ENCODE assay signal across 10 mouse cellular contexts in the genomic region with DNA sequence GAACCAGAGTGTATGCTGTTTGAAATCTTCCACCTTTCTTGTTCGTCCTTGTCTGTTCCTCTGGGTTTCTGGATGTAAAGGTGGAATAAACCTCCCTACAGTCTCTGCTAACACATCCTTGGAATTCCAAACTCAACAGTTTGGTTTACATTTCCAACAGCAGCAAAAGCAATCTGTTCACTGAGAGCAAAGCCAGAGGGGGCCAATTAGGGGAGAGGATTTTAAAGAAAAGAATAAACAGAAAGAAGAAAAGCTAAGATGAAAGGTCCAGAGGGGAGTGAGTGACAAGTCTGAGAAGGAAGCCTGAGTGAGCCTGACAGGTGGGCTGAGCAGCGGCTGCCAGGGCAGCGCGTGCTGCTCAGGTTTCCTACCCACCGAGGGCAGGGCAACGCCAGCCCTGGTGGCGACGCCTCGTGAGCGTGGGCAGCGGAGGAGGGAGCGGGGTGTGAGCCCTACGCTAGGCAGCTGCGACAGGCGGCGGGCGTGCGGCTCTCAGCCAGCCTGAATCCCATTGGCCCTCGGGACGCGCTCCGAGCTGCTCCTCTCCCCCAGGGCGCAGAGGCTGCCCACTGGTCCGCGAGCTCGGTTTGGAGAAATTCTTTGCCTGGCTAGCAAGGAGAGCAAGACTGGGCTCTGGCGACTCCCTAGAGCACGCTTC. TPM values are rescaled to one million over a fixed set of nuclear protein-coding genes. Genes with fewer than 3 reads are reported as not detected.
DNase-seq lines count a peak whose midpoint lies in the region; ATAC-seq and TF ChIP-seq lines count a peak whose summit lies in the region.
"Had no signal": no experiment of that assay in that cellular context is flagged by ENCODE, and none has a peak within 500 bp of the region (broad histone marks: within the 10 kb centered on the region; RNA-seq: fewer than 3 reads in every experiment).

Gene Vwc2 (plus strand): TSS at position 648 of the 658 bp plus-strand sequence.

- H3K4me1 ChIP-seq in heart, embryonic 12.5 days (replicated peaks): peaks cover 25% of the 10 kb centered on the region
- peaks cover 26% of the 10 kb centered on the region for H3K4me1 ChIP-seq in limb, embryonic 10.5 days

- DNase-seq in heart, postnatal 14 days: no peak
- DNase-seq in brain, embryonic 14.5 days (ENCODE audit: low read depth): peak; percentile 78
- peak; percentile 39 to 48 for DNase-seq in frontal cortex, postnatal 36 days (ENCODE audit: low spot score in 2 of 2)
- no peak for DNase-seq in limb, embryonic 10.5 days (ENCODE audit: low spot score)
- peak; percentile 47 to 50 for DNase-seq in right cerebral cortex, adult 2 months (ENCODE audit: low spot score in 2 of 2)
- DNase-seq in testis, postnatal 10 days (ENCODE audit: low spot score): no peak

- H3K9ac ChIP-seq in heart, embryonic 12.5 days: no peak within 1 kb of the TSS

- H3K4me3 ChIP-seq in heart, embryonic 12.5 days: peak within 1 kb of the TSS; percentile 54
- H3K4me3 ChIP-seq in limb, embryonic 10.5 days: peak within 1 kb of the TSS; percentile 60

- H3K4me2 ChIP-seq in heart, embryonic 12.5 days: peak within 1 kb of the TSS; percentile 93

- intact Hi-C loops in heart, postnatal 14 days (cut with DNase I): no loop called here

- ATAC-seq in heart, embryonic 12.5 days (ENCODE audit: insufficient number of reproducible peaks, low FRiP score): no peak
- ATAC-seq in cerebellum, adult (ENCODE audit: insufficient number of reproducible peaks, low FRiP score, low TSS enrichment): no peak

- no peaks in the 10 kb centered on the region for H3K9me3 ChIP-seq in heart, embryonic 12.5 days (replicated peaks)
- no peaks in the 10 kb centered on the region for H3K9me3 ChIP-seq in limb, embryonic 10.5 days (replicated peaks)

- H3K36me3 ChIP-seq in heart, embryonic 12.5 days: no peaks in the 10 kb centered on the region
- no peaks in the 10 kb centered on the region for H3K36me3 ChIP-seq in limb, embryonic 10.5 days

- no peak for TF ChIP-seq POLR2A in brain, embryonic 14.5 days (IDR thresholded peaks at IDR 0.05; ENCODE audit: borderline replicate concordance, extremely low read depth, insufficient read depth, insufficient read length, poor library complexity, severe bottlenecking)

- TF ChIP-seq CTCF in brain, embryonic 14.5 days (IDR thresholded peaks at IDR 0.05; ENCODE audit: borderline replicate concordance, extremely low read depth, insufficient read depth, insufficient read length): no peak

- WGBS in heart, embryonic 12.5 days: under 1% methylated on average over 28 of the region's 28 CpGs
- under 1% methylated on average over 26 of the region's 28 CpGs for WGBS in limb, embryonic 10.5 days

- no peak within 1 kb of the TSS for H3K27ac ChIP-seq in heart, embryonic 12.5 days (ENCODE audit: poor library complexity, severe bottlenecking)
- no peak within 1 kb of the TSS for H3K27ac ChIP-seq in limb, embryonic 10.5 days

- H3K27me3 ChIP-seq in heart, embryonic 12.5 days (replicated peaks): peaks cover 62% of the 10 kb centered on the region
- peaks cover 64% of the 10 kb centered on the region for H3K27me3 ChIP-seq in limb, embryonic 10.5 days (ENCODE audit: low read depth, poor library complexity, severe bottlenecking)

RNA-seq across cellular contexts. Expression of gene Vwc2, which starts in this region (rescaled TPM):
- polyA plus RNA-seq in heart, embryonic 12.5 days (2016; fragmentation: Nextera tagmentation; extraction: Ambion mirVana): 0.63 and 1.1 TPM in 2 replicates
- not detected for total RNA-seq in heart, postnatal 14 days (2021)
- polyA plus RNA-seq in brain, embryonic 14.5 days (2012; rRNA removed): 6.3 and 9.3 TPM in 2 replicates
- 0.06 TPM in 1 of 2 replicates, not detected in the other for polyA plus RNA-seq in limb, embryonic 10.5 days (2016; fragmentation: Nextera tagmentation; extraction: Ambion mirVana)
- total RNA-seq: hematopoietic stem cell, adult 5-6 weeks; MEL had no signal

Comparison
In these comparisons a context has a peak if more than half of its experiments do, and no peak if none do; other contexts are left out.
1. DNase-seq: peak in brain, embryonic 14.5 days (single experiment), frontal cortex, postnatal 36 days (2 of 2) and right cerebral cortex, adult 2 months (2 of 2); none in heart, postnatal 14 days (0 of 2), limb, embryonic 10.5 days (single experiment) and testis, postnatal 10 days (single experiment).